Mouse (Mus musculus) ovary, postnatal 10 days (tissue): ENCODE measurements around the gene Clec4g.

ENCODE experiments used
- DNase-seq: peaks from one replicate; pipeline ENCODE4 v3.0.0; 2022; ENCODE audit warnings: low spot score

The Clec4g gene

DNA sequence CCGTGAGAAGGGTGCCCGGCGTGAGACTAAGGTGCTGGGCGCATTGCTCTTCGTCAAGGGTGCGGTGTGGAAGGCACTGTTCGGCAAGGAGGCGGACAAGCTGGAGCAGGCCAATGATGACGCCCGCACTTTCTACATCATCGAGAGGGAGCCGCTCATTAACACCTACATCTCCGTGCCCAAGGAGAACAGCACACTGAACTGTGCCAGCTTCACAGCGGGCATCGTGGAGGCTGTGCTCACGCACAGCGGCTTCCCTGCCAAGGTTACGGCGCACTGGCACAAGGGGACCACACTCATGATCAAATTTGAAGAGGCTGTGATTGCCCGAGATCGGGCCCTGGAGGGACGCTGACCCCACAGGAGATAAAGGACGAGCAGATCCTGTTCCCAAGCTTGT lies 41.2 kb downstream of the Clec4g start:
- DNase-seq: no peak

DNA sequence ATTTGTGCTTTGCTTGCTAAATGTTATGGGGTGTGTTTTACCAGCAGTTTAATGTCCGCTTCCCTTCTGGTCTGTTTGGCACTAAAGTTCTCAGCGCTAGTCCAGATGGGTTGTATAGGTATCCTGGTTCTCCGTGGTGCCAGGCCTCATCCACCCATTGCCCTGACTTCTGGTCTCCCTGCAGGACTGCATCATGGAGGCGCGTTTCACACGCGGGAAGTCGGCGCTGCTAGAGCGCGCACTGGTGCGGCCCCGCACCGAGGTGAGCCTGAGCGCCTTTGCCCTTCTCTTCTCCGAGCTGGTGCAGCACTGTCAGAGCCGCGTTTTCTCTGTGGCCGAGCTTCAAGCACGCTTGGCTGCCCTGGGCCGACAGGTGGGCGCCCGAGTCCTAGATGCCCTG lies 41.6 kb downstream of the Clec4g start:
- no peak for DNase-seq

DNA sequence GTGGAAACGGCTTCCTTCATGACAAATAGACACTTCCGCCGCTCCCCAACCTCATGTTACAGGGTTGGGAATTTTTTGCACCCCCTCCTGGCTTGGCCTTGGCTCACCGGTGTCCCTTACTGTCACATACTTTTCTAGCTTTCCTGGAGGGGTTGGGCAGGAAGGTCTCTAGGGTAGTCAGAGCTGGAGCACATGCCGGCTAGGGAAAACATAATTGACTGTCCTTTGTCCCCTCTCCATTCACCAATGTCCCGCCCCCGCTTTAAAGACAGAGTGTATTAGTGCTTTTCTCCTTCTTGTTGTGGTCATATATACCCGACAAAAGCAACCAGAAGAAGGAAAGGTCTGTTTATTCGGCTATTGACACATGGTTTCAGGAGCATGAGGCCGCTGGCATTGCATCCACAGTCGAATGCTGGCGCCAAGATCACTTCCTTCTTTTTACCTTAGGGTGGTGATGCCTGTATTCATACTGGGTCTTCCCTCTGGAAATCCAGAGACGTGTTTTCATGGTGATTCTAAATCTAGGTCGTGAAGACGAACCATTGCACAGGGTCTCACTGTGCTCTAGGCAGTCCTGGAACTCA lies 43.4 kb downstream of the Clec4g start:
- no peak for DNase-seq

DNA sequence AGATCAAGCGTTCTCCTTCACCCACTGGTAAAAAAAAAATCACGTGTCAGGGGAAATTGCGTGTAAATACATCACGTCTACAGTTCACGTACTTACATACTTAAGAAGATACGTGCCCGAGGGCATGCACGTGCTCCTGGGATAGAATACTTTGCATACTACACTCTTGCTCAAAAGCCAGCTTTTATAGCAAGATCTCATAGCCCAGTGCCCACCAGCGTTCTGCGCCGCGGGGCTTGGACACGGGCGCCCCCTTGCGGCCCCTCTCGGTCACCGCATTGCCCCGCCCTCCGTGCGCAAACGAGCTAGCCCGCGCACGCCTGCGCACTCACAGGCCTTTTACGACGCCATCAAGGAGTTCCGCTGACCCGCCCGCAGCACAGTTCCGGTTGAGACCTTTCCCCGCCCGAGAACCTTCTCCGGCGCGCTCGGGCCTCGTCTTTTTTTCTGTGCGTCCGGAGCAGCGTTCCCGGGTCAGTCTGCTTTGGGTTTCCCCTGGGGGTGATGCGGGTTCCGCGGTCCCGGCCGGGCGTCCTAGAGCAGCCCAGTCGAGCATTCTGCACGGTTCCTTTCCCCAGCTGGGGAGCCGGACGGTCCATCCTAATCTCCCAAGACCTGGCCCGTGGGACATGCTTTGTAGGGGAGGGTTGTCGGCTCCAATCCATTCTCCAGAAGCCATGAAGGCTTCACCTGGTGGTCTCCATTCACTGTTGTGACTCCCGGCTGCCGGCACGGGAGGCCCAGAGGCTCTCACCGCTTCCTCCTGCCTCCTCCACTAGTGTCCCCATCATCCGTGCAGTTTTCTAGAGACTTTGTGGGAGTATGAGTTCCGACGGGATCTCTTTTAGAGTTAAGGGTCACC lies 44.1 kb downstream of the Clec4g start, which contains the start of gene Trappc5:
TSS of gene Trappc5 (plus strand) at position 169 of the 862 bp plus-strand sequence.
- DNase-seq: peak; percentile 90

DNA sequence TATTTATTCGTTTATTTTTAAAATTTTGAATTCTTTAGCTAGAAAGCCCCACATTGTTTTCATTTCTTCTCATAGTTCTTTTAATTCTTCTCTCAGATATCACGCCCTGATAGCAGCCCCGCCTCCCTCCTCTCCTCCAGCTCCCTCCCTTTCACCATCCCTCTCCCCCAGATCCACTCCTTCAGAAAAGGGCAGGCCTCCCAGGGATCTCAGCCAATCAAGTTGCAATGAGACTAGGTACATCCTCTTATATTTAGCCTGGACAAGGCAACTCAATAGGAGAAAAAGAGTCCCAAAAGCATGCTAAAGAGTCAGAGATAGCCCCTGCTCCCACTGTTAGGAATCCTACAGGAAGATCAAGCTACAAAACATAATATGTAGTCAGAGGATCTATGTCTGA lies 45.8 kb downstream of the Clec4g start:
- no peak for DNase-seq

DNA sequence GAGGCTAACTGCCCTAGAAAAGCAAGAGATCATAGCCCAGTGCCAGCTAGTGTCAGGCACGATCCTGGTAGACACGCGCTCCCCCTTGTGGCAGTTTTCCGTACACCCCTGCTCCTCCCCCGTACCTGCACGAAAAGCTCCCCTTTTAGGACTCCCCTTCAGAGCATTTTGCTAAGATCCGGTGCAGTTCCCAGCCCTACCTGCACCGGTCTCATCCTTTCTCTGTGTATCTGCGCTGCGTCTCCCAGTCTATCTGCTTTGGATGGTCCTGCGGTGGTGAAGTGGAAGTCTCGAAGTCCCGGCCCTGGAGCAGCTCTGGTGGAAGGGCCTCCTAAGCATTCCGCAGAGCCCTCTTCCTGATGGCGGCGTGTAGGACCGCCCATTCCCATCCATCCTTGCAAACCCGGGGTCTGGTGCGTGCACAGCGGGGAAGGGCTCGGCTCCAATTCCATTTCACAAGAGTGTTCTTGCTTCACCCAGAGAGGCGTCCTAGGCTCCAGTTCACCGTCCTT lies 48.4 kb downstream of the Clec4g start, which contains the start of gene Fcor:
TSS of gene Fcor (minus strand) at position 383 of the 512 bp plus-strand sequence.
- DNase-seq: peak; percentile 63

DNA sequence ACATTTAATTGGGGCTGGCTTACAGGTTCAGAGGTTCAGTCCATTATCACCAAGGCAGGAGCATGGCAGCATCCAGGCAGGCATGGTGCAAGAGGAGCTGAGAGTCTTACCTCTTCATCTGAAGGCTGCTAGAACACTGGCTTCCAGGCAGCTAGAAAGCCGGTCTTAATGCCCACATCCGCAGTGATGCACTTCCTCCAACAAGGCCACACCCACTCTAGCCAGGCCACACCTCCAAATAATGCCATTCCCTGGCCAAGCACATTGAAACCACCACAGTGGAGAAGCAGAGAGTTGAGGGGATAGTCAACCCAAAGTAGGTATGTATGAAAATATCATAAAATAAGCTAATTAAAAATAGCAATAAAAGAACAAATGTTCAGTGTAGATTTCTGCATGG lies 50.1 kb downstream of the Clec4g start:
- DNase-seq: no peak

DNA sequence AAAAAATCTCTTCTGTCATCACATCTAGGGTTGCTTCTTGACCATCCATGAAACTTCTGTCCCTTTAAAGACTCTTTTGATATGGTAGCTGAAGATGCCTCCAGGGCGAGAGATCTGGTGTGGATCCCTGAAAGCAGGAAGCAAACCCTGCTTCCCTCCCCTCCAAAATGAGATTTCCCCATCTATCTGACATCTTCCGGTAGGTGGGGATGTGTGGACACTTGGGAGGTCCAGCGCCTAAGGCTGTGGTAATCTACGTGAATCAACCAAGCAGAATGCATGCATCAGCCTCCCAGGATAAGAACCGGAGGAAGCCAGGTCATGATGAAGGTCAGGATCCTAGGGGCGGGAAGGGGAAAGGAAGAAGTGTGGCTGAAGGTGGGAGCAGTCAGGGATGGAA lies 54.9 kb downstream of the Clec4g start, which contains the start of gene Mcemp1:
TSS of gene Mcemp1 (plus strand) at position 248 of the 400 bp plus-strand sequence.
- DNase-seq: no peak

DNA sequence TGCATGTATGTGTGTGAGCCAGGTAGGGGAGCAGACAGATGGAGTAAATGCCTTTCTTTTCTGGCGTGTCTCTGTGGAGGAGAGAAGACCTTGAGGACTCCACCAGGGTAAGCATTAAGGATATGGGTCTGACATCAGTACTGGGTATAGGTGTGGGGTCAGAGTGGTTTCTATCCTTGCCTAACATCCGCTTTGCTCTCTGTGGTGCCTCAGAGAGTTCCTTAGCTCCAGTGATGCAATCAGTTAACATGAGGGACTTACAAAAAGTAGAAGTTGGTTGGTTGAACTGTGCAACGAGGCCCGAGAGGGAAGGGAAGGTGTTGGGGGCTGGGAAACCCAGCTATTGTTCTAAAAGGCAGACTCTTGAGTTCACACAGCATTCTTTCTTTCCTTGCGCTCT lies 56.0 kb downstream of the Clec4g start:
- no peak for DNase-seq

DNA sequence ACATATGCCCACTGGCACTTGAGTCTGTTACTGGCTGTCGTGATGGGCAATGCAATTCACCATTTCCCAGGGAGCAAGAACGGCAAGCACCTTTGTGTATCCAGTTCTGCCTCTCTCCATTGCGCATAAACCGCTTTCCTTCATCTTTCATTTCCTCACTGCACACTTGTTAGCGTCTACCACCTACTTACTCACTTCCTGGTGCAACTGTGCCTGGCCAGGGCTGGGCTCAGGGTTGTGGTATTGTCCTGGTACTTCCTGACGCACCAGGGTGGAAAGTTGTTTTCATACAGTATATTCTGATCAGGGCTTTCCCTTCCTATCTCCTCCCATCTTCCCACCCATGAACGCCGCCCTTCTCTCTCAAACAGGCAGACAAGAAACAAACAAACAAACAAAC lies 59.6 kb downstream of the Clec4g start:
- no peak for DNase-seq
